Mouse (Mus musculus): ENCODE measurements around the gene Parn. TPM values are rescaled to one million over a fixed set of nuclear protein-coding genes. Genes with fewer than 3 reads are reported as not detected.

Parn gene
- polyA plus RNA-seq (2015; fragmentation: Nextera tagmentation; extraction: Ambion mirVana): 21.5 and 24.9 TPM in 2 replicates

- WGBS (ENCODE audit: insufficient replicate concordance): under 1% methylated on average over 35 of the region's 35 CpGs
- H3K4me1 ChIP-seq (replicated peaks): peaks cover 40% of the 10 kb centered on the region
- peak within 1 kb of the TSS; percentile 75 for H3K27ac ChIP-seq
- H3K9ac ChIP-seq: peak within 1 kb of the TSS; percentile 81
- DNase-seq: peak; percentile 91
- peak within 1 kb of the TSS; percentile 78 for H3K4me2 ChIP-seq
- ATAC-seq (ENCODE audit: low read depth): peak; percentile 81
- H3K4me3 ChIP-seq (replicated peaks): peak within 1 kb of the TSS; percentile 74
- H3K27me3 ChIP-seq: no peaks in the 10 kb centered on the region
- peaks cover 21% of the 10 kb centered on the region for H3K36me3 ChIP-seq
- no peaks in the 10 kb centered on the region for H3K9me3 ChIP-seq (replicated peaks)
Measured at GRCm38 (mm10) chr16:13667878-13668343, at the start of gene Parn. Gene Parn, minus strand, starts transcription at chr16:13668170.

GRCm38 (mm10) chr16:13716821-13717553 is 49.0 kb upstream of the Parn start:
- H3K4me3 ChIP-seq (replicated peaks): no peak overlapping the region
- H3K9me3 ChIP-seq (replicated peaks): no peaks in the 10 kb centered on the region
- DNase-seq (no peak), ATAC-seq (ENCODE audit: low read depth) (no peak)
- H3K27ac ChIP-seq: no peak overlapping the region
- H3K9ac ChIP-seq: no peak overlapping the region
- no peaks in the 10 kb centered on the region for H3K4me1 ChIP-seq (replicated peaks)
- H3K36me3 ChIP-seq: no peaks in the 10 kb centered on the region
- 33% methylated on average over 2 of the region's 2 CpGs for whole genome bisulfite sequencing (ENCODE audit: insufficient replicate concordance)
- no peaks in the 10 kb centered on the region for H3K27me3 ChIP-seq
- no peak overlapping the region for H3K4me2 ChIP-seq

DNA sequence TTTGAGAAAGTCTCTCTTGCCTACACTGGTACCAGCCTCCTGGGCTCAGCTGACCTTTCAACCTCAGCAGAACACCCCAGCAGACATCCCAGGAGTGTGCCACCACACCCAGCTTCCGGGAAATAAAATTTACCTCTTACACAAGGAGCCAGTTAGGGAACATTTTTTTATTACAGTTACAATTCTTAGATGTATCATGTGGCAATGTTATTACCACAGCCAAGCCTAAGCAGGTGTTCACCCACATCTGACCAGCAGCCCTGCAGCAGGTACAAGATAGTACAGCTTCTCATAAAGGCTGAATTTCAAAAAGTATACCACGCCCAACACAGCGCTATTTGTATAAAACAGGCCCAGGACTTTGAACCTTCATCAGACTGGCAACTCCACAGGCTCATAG is 46.9 kb upstream of the Parn start:
- no peaks in the 10 kb centered on the region for H3K4me1 ChIP-seq (replicated peaks)
- H3K9ac ChIP-seq: no peak overlapping the region
- 75% methylated on average over 3 of the region's 3 CpGs for WGBS (ENCODE audit: insufficient replicate concordance)
- DNase-seq (no peak), ATAC-seq (ENCODE audit: low read depth) (no peak)
- no peak overlapping the region for H3K4me3 ChIP-seq (replicated peaks)
- no peaks in the 10 kb centered on the region for H3K36me3 ChIP-seq
- no peak overlapping the region for H3K27ac ChIP-seq
- H3K4me2 ChIP-seq: no peak overlapping the region
- H3K27me3 ChIP-seq: no peaks in the 10 kb centered on the region
- H3K9me3 ChIP-seq (replicated peaks): no peaks in the 10 kb centered on the region

DNA sequence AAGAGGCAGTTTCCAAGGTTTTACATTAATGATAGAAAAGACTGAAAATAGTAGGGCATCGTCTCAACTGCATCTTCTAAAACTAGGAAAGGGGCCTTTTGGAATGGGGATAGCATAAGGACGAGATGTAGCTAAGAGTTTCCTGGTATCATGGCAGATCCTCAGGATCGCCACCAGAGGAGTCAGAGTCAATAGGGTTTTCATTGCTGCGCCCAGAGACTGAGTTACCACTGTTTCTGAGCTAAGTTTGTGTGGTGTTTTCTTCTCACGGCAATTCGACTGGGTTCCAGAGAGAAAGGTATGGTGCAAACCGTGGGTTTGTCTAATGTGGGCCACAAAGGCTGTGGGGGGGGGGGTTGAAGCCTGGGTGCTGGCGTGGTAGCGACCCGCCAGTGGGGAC is 36.7 kb upstream of the Parn start:
- Histone ChIP-seq H3K9ac (no peak overlapping the region), H3K4me2 (no peak overlapping the region), H3K4me1 (replicated peaks) (no peaks in the 10 kb centered on the region), H3K9me3 (replicated peaks) (no peaks in the 10 kb centered on the region), H3K36me3 (peaks cover 38% of the 10 kb centered on the region), H3K27ac (no peak overlapping the region), H3K4me3 (replicated peaks) (no peak overlapping the region), H3K27me3 (no peaks in the 10 kb centered on the region)
- DNase-seq (no peak), ATAC-seq (ENCODE audit: low read depth) (no peak)
- WGBS (ENCODE audit: insufficient replicate concordance): 83% methylated on average over 9 of the region's 10 CpGs

DNA sequence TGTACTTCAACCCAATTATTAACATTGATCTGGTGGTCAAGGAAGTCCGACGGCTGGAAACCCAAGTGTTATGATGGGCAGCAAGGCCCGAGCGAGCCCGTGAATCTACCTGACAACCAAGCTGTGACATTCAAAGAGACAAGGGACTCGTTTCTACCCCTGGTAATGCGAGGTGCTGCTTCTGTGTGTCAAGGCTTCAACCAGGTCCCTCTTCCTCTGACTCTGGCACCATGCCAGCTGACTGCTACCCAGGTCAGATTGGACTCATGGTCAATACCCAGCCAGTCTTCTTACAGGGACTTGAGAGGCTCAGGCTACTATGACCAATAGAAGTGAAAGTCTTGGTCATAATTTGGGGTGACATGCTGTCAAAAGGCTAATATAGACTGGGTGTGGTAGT is 34.2 kb upstream of the Parn start:
- no peak for DNase-seq
- Histone ChIP-seq H3K9ac (no peak overlapping the region), H3K36me3 (peaks cover 61% of the 10 kb centered on the region), H3K4me3 (replicated peaks) (no peak overlapping the region), H3K27me3 (no peaks in the 10 kb centered on the region), H3K4me2 (no peak overlapping the region), H3K27ac (no peak overlapping the region), H3K4me1 (replicated peaks) (no peaks in the 10 kb centered on the region), H3K9me3 (replicated peaks) (no peaks in the 10 kb centered on the region)
- WGBS (ENCODE audit: insufficient replicate concordance): 84% methylated on average over 7 of the region's 7 CpGs
- ATAC-seq (ENCODE audit: low read depth): no peak

- no peak overlapping the region for H3K4me3 ChIP-seq (replicated peaks)
- H3K36me3 ChIP-seq: peaks cover 74% of the 10 kb centered on the region
- ATAC-seq (ENCODE audit: low read depth) (no peak), DNase-seq (no peak)
- no peaks in the 10 kb centered on the region for H3K27me3 ChIP-seq
- 82% methylated on average over 7 of the region's 7 CpGs for WGBS (ENCODE audit: insufficient replicate concordance)
- no peak overlapping the region for H3K27ac ChIP-seq
- H3K4me2 ChIP-seq: no peak overlapping the region
- no peaks in the 10 kb centered on the region for H3K9me3 ChIP-seq (replicated peaks)
- H3K9ac ChIP-seq: no peak overlapping the region
- no peaks in the 10 kb centered on the region for H3K4me1 ChIP-seq (replicated peaks)
Measured at GRCm38 (mm10) chr16:13698998-13699397, 31.0 kb upstream of the Parn start.

- peaks cover 7% of the 10 kb centered on the region for H3K4me1 ChIP-seq (replicated peaks)
- H3K9me3 ChIP-seq (replicated peaks): no peaks in the 10 kb centered on the region
- peaks cover 29% of the 10 kb centered on the region for H3K36me3 ChIP-seq
- 71% methylated on average over 3 of the region's 3 CpGs for WGBS (ENCODE audit: insufficient replicate concordance)
- DNase-seq: no peak
- H3K4me3 ChIP-seq (replicated peaks): no peak overlapping the region
- no peaks in the 10 kb centered on the region for H3K27me3 ChIP-seq
- H3K9ac ChIP-seq: no peak overlapping the region
- no peak overlapping the region for H3K27ac ChIP-seq
- H3K4me2 ChIP-seq: no peak overlapping the region
- ATAC-seq (ENCODE audit: low read depth): no peak
Measured at GRCm38 (mm10) chr16:13678601-13679319, 10.8 kb upstream of the Parn start.

GRCm38 (mm10) chr16:13674511-13674910 is 6.5 kb upstream of the Parn start:
- Histone ChIP-seq H3K9me3 (replicated peaks) (no peaks in the 10 kb centered on the region), H3K9ac (no peak overlapping the region), H3K27me3 (no peaks in the 10 kb centered on the region), H3K27ac (no peak overlapping the region), H3K4me3 (replicated peaks) (no peak overlapping the region), H3K4me1 (replicated peaks) (peaks cover 21% of the 10 kb centered on the region), H3K36me3 (peaks cover 25% of the 10 kb centered on the region), H3K4me2 (no peak overlapping the region)
- 73% methylated on average over 3 of the region's 3 CpGs for whole genome bisulfite sequencing (ENCODE audit: insufficient replicate concordance)
- no peak for ATAC-seq (ENCODE audit: low read depth)
- DNase-seq: no peak

- peak overlapping the region; percentile 93 for H3K4me2 ChIP-seq
- WGBS (ENCODE audit: insufficient replicate concordance): 75% methylated on average over 5 of the region's 5 CpGs
- H3K36me3 ChIP-seq: peaks cover 20% of the 10 kb centered on the region
- peak overlapping the region; percentile 92 for H3K4me3 ChIP-seq (replicated peaks)
- DNase-seq (no peak), ATAC-seq (ENCODE audit: low read depth) (no peak)
- peaks cover 35% of the 10 kb centered on the region for H3K4me1 ChIP-seq (replicated peaks)
- H3K27ac ChIP-seq: no peak overlapping the region
- H3K9ac ChIP-seq: peak overlapping the region; percentile 91; the same call in 1 of the 2 replicates
- H3K27me3 ChIP-seq: no peaks in the 10 kb centered on the region
- no peaks in the 10 kb centered on the region for H3K9me3 ChIP-seq (replicated peaks)
Measured at GRCm38 (mm10) chr16:13673114-13673513, 5.1 kb upstream of the Parn start.

- H3K36me3 ChIP-seq: peaks cover 13% of the 10 kb centered on the region
- H3K4me1 ChIP-seq (replicated peaks): peaks cover 38% of the 10 kb centered on the region
- peak overlapping the region; percentile 93 for H3K4me2 ChIP-seq
- no peaks in the 10 kb centered on the region for H3K27me3 ChIP-seq
- under 1% methylated on average over 20 of the region's 20 CpGs for WGBS (ENCODE audit: insufficient replicate concordance)
- H3K4me3 ChIP-seq (replicated peaks): peak overlapping the region; percentile 92
- peak overlapping the region; percentile 91 for H3K9ac ChIP-seq
- peak overlapping the region; percentile 84 for H3K27ac ChIP-seq
- peak; percentile 69 for DNase-seq
- ATAC-seq (ENCODE audit: low read depth): peak; percentile 68
- no peaks in the 10 kb centered on the region for H3K9me3 ChIP-seq (replicated peaks)
Measured at GRCm38 (mm10) chr16:13672386-13672898, 4.5 kb upstream of the Parn start.

DNA sequence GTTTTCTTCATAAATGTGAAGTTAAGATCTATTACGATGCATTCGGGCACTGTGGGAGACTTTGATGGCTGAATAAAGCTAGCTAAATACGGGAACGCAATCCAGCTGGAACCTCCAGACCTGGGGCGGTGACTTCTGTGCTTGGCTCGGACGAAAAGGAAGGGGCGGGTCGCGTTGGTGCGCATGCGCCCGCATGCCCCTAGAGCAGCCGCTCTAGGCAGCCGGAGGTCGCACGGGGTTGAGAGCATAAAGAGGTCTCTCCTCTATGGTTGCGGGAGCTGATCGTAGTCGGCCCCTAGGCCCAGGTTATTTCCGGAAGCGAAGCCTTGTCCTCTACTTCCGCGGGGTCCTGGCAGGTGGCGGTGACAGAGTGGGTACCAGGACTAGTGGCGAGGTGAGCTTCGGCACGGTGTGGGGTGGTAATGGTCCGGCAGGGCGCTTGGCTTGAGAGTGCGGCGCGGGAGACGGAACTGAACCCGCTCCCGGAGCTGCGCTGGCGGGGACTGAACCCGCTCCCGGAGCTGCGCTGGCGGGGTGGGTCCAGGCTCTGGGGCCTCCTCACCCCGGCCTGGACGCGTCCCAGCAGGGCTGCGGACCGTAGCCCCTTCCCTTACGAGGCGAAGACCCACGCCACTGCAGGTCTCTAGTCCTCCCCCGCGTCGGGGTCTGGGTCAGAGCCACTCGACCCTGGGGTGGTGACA is 3.9 kb upstream of the Parn start, which contains the start of the genes Bfar and 3110001I22Rik:
Bfar (plus strand) TSS at position 174 of the 701 bp plus-strand sequence.
3110001I22Rik (plus strand) TSS at position 245 of the 701 bp plus-strand sequence.
- ATAC-seq (ENCODE audit: low read depth): peak; percentile 82
- peak within 1 kb of the TSS; percentile 84 for H3K27ac ChIP-seq
- no peaks in the 10 kb centered on the region for H3K27me3 ChIP-seq
- H3K9me3 ChIP-seq (replicated peaks): no peaks in the 10 kb centered on the region
- H3K36me3 ChIP-seq: peaks cover 7% of the 10 kb centered on the region
- peak within 1 kb of the TSS; percentile 92 for H3K4me3 ChIP-seq (replicated peaks)
- WGBS (ENCODE audit: insufficient replicate concordance): under 1% methylated on average over 54 of the region's 54 CpGs
- peak; percentile 88 for DNase-seq
- peaks cover 44% of the 10 kb centered on the region for H3K4me1 ChIP-seq (replicated peaks)
- peak within 1 kb of the TSS; percentile 93 for H3K4me2 ChIP-seq
- peak within 1 kb of the TSS; percentile 91 for H3K9ac ChIP-seq

Measured in liver, embryonic 13.5 days (tissue).